Mouse (Mus musculus): ENCODE measurements around the gene Fam78b. TPM values are rescaled to one million over a fixed set of nuclear protein-coding genes. Genes with fewer than 3 reads are reported as not detected.

Fam78b gene
- polyA plus RNA-seq, 1 experiment from 2014 or later = 0.63 TPM

- Histone ChIP-seq H3K9me3 (no peaks in the 10 kb centered on the region), H3K27me3 (replicated peaks) (no peaks in the 10 kb centered on the region), H3K27ac (replicated peaks) (no peak overlapping the region), H3K4me2 (no peak overlapping the region), H3K4me1 (no peaks in the 10 kb centered on the region), H3K36me3 (no peaks in the 10 kb centered on the region), H3K4me3 (no peak overlapping the region), H3K9ac (no peak overlapping the region)
- 42% methylated on average over 9 of the region's 9 CpGs for WGBS
- ATAC-seq (ENCODE audit: extremely low read depth, insufficient number of reproducible peaks, low FRiP score, low TSS enrichment) = no peak
These were observed 68.5 kb downstream of the Fam78b start for GRCm38 (mm10) chr1:167069741-167070140.

GRCm38 (mm10) chr1:167070306-167070705, 69.1 kb downstream of the Fam78b start:
- H3K4me1 ChIP-seq = no peaks in the 10 kb centered on the region
- H3K27me3 ChIP-seq (replicated peaks) = no peaks in the 10 kb centered on the region
- no peak overlapping the region for H3K4me3 ChIP-seq
- H3K4me2 ChIP-seq = no peak overlapping the region
- ATAC-seq (ENCODE audit: extremely low read depth, insufficient number of reproducible peaks, low FRiP score, low TSS enrichment) = no peak
- no peaks in the 10 kb centered on the region for H3K9me3 ChIP-seq
- H3K9ac ChIP-seq = no peak overlapping the region
- no peaks in the 10 kb centered on the region for H3K36me3 ChIP-seq
- WGBS = 57% methylated on average over 6 of the region's 6 CpGs
- H3K27ac ChIP-seq (replicated peaks) = no peak overlapping the region

- ATAC-seq (ENCODE audit: extremely low read depth, insufficient number of reproducible peaks, low FRiP score, low TSS enrichment) = no peak
- no peak overlapping the region for H3K27ac ChIP-seq (replicated peaks)
- H3K36me3 ChIP-seq = no peaks in the 10 kb centered on the region
- no peaks in the 10 kb centered on the region for H3K27me3 ChIP-seq (replicated peaks)
- H3K4me1 ChIP-seq = no peaks in the 10 kb centered on the region
- 57% methylated on average over 8 of the region's 8 CpGs for WGBS
- H3K4me2 ChIP-seq = no peak overlapping the region
- H3K4me3 ChIP-seq = no peak overlapping the region
- H3K9ac ChIP-seq = no peak overlapping the region
- H3K9me3 ChIP-seq = no peaks in the 10 kb centered on the region
These were observed 74.5 kb downstream of the Fam78b start for GRCm38 (mm10) chr1:167075726-167076125.

GRCm38 (mm10) chr1:167079476-167079875, 78.3 kb downstream of the Fam78b start:
- H3K27ac ChIP-seq (replicated peaks) = no peak overlapping the region
- no peak overlapping the region for H3K9ac ChIP-seq
- no peak overlapping the region for H3K4me3 ChIP-seq
- H3K36me3 ChIP-seq = no peaks in the 10 kb centered on the region
- no peaks in the 10 kb centered on the region for H3K4me1 ChIP-seq
- no peaks in the 10 kb centered on the region for H3K9me3 ChIP-seq
- H3K4me2 ChIP-seq = no peak overlapping the region
- WGBS = 22% methylated on average over 5 of the region's 5 CpGs
- no peaks in the 10 kb centered on the region for H3K27me3 ChIP-seq (replicated peaks)
- no peak for ATAC-seq (ENCODE audit: extremely low read depth, insufficient number of reproducible peaks, low FRiP score, low TSS enrichment)

GRCm38 (mm10) chr1:167081946-167082345, 80.7 kb downstream of the Fam78b start:
- no peaks in the 10 kb centered on the region for H3K4me1 ChIP-seq
- no peaks in the 10 kb centered on the region for H3K36me3 ChIP-seq
- H3K9me3 ChIP-seq = no peaks in the 10 kb centered on the region
- H3K27me3 ChIP-seq (replicated peaks) = no peaks in the 10 kb centered on the region
- no peak for ATAC-seq (ENCODE audit: extremely low read depth, insufficient number of reproducible peaks, low FRiP score, low TSS enrichment)
- no peak overlapping the region for H3K4me3 ChIP-seq
- 76% methylated on average over 3 of the region's 3 CpGs for WGBS
- no peak overlapping the region for H3K27ac ChIP-seq (replicated peaks)
- no peak overlapping the region for H3K4me2 ChIP-seq
- H3K9ac ChIP-seq = no peak overlapping the region

GRCm38 (mm10) chr1:167082506-167083100, 81.4 kb downstream of the Fam78b start:
- no peaks in the 10 kb centered on the region for H3K36me3 ChIP-seq
- no peak overlapping the region for H3K27ac ChIP-seq (replicated peaks)
- H3K9ac ChIP-seq = no peak overlapping the region
- no peaks in the 10 kb centered on the region for H3K27me3 ChIP-seq (replicated peaks)
- H3K4me1 ChIP-seq = no peaks in the 10 kb centered on the region
- no peak overlapping the region for H3K4me3 ChIP-seq
- ATAC-seq (ENCODE audit: extremely low read depth, insufficient number of reproducible peaks, low FRiP score, low TSS enrichment) = no peak
- no peaks in the 10 kb centered on the region for H3K9me3 ChIP-seq
- 60% methylated on average over 4 of the region's 4 CpGs for WGBS
- no peak overlapping the region for H3K4me2 ChIP-seq

- Histone ChIP-seq H3K4me2 (no peak overlapping the region), H3K4me1 (no peaks in the 10 kb centered on the region), H3K27ac (replicated peaks) (no peak overlapping the region), H3K9ac (no peak overlapping the region), H3K36me3 (no peaks in the 10 kb centered on the region), H3K4me3 (no peak overlapping the region), H3K27me3 (replicated peaks) (no peaks in the 10 kb centered on the region), H3K9me3 (no peaks in the 10 kb centered on the region)
- ATAC-seq (ENCODE audit: extremely low read depth, insufficient number of reproducible peaks, low FRiP score, low TSS enrichment) = no peak
- WGBS = 84% methylated on average over 2 of the region's 2 CpGs
These were observed 82.0 kb downstream of the Fam78b start for GRCm38 (mm10) chr1:167083181-167083580.

GRCm38 (mm10) chr1:167084330-167084729, 83.1 kb downstream of the Fam78b start:
- Histone ChIP-seq H3K4me3 (no peak overlapping the region), H3K27ac (replicated peaks) (no peak overlapping the region), H3K4me2 (no peak overlapping the region), H3K9me3 (no peaks in the 10 kb centered on the region), H3K4me1 (no peaks in the 10 kb centered on the region), H3K27me3 (replicated peaks) (no peaks in the 10 kb centered on the region), H3K36me3 (no peaks in the 10 kb centered on the region), H3K9ac (no peak overlapping the region)
- no peak for ATAC-seq (ENCODE audit: extremely low read depth, insufficient number of reproducible peaks, low FRiP score, low TSS enrichment)

GRCm38 (mm10) chr1:167085461-167085860, 84.2 kb downstream of the Fam78b start:
- Histone ChIP-seq H3K9ac (no peak overlapping the region), H3K27me3 (replicated peaks) (no peaks in the 10 kb centered on the region), H3K27ac (replicated peaks) (no peak overlapping the region), H3K4me2 (no peak overlapping the region), H3K4me3 (no peak overlapping the region), H3K36me3 (no peaks in the 10 kb centered on the region), H3K9me3 (no peaks in the 10 kb centered on the region), H3K4me1 (no peaks in the 10 kb centered on the region)
- 78% methylated on average over 4 of the region's 4 CpGs for WGBS
- ATAC-seq (ENCODE audit: extremely low read depth, insufficient number of reproducible peaks, low FRiP score, low TSS enrichment) = no peak

GRCm38 (mm10) chr1:167090466-167090865, 89.2 kb downstream of the Fam78b start:
- no peaks in the 10 kb centered on the region for H3K4me1 ChIP-seq
- H3K9me3 ChIP-seq = no peaks in the 10 kb centered on the region
- H3K4me2 ChIP-seq = no peak overlapping the region
- no peaks in the 10 kb centered on the region for H3K27me3 ChIP-seq (replicated peaks)
- no peak overlapping the region for H3K9ac ChIP-seq
- H3K36me3 ChIP-seq = no peaks in the 10 kb centered on the region
- no peak overlapping the region for H3K4me3 ChIP-seq
- no peak for ATAC-seq (ENCODE audit: extremely low read depth, insufficient number of reproducible peaks, low FRiP score, low TSS enrichment)
- no peak overlapping the region for H3K27ac ChIP-seq (replicated peaks)
- 76% methylated on average over 6 of the region's 6 CpGs for WGBS

GRCm38 (mm10) chr1:167093551-167093950, 92.3 kb downstream of the Fam78b start:
- Histone ChIP-seq H3K4me1 (no peaks in the 10 kb centered on the region), H3K27me3 (replicated peaks) (no peaks in the 10 kb centered on the region), H3K27ac (replicated peaks) (no peak overlapping the region), H3K9ac (no peak overlapping the region), H3K9me3 (no peaks in the 10 kb centered on the region), H3K36me3 (no peaks in the 10 kb centered on the region), H3K4me3 (no peak overlapping the region), H3K4me2 (no peak overlapping the region)
- no peak for ATAC-seq (ENCODE audit: extremely low read depth, insufficient number of reproducible peaks, low FRiP score, low TSS enrichment)
- WGBS = 57% methylated on average over 3 of the region's 3 CpGs

GRCm38 (mm10) chr1:167094589-167095148, 93.5 kb downstream of the Fam78b start:
- Histone ChIP-seq H3K36me3 (no peaks in the 10 kb centered on the region), H3K9me3 (no peaks in the 10 kb centered on the region), H3K9ac (no peak overlapping the region), H3K27me3 (replicated peaks) (no peaks in the 10 kb centered on the region), H3K4me2 (no peak overlapping the region), H3K4me1 (no peaks in the 10 kb centered on the region), H3K4me3 (no peak overlapping the region), H3K27ac (replicated peaks) (no peak overlapping the region)
- ATAC-seq (ENCODE audit: extremely low read depth, insufficient number of reproducible peaks, low FRiP score, low TSS enrichment) = no peak
- 77% methylated on average over 10 of the region's 10 CpGs for WGBS

Measured in heart, embryonic 13.5 days (tissue).